Mouse (Mus musculus) C2C12 (cell line): ENCODE data around the gene Galntl6. TPM values are rescaled to one million over a fixed set of nuclear protein-coding genes. Genes with fewer than 3 reads are reported as not detected.

Experiments used
- H3K27me3 ChIP-seq: one replicate; pipeline ENCODE4 v1.6.1; 2011; ENCODE audit not compliant: control insufficient read depth, insufficient read depth, insufficient read length
- H3K36me3 ChIP-seq: one replicate; pipeline ENCODE4 v1.6.1; 2011; ENCODE audit not compliant: control insufficient read depth, insufficient read depth
- H3K4me3 ChIP-seq: one replicate; pipeline ENCODE4 v1.5.1; 2011; ENCODE audit warnings: mild to moderate bottlenecking, control low read depth; ENCODE audit not compliant: poor library complexity, insufficient read depth, severe bottlenecking
- H3K79me2 ChIP-seq: one replicate; pipeline ENCODE4 v1.6.1; 2011; ENCODE audit not compliant: control insufficient read depth, insufficient read depth
- H3K79me3 ChIP-seq: one replicate; pipeline ENCODE4 v1.6.1; 2011; ENCODE audit warnings: low read depth, control low read depth
- H3ac ChIP-seq: one replicate; pipeline ENCODE3; 2011; ENCODE audit warnings: low read depth; ENCODE audit not compliant: control insufficient read depth, insufficient read length
- CEBPB ChIP-seq: IDR thresholded peaks from one replicate; pipeline ENCODE4 v1.6.1; 2011; ENCODE audit warnings: low read depth, mild to moderate bottlenecking, control low read depth, moderate library complexity
- CTCF ChIP-seq: IDR thresholded peaks from one replicate; pipeline ENCODE4 v1.5.1; 2011; ENCODE audit not compliant: control insufficient read depth, insufficient read depth, insufficient read length
- FOSL1 ChIP-seq: IDR thresholded peaks from one replicate; pipeline ENCODE4 v1.8.0; 2011; ENCODE audit warnings: mild to moderate bottlenecking, low read length; ENCODE audit not compliant: poor library complexity, insufficient read depth, severe bottlenecking
- MAX ChIP-seq: IDR thresholded peaks from one replicate; pipeline ENCODE4 v1.6.1; 2011; ENCODE audit warnings: mild to moderate bottlenecking, control low read depth
- MYOD1 ChIP-seq: IDR thresholded peaks from one replicate; pipeline ENCODE4 v1.6.1; 2011; ENCODE audit warnings: low read depth; ENCODE audit not compliant: control insufficient read depth, insufficient read length
- MYOG ChIP-seq: IDR thresholded peaks from one replicate; pipeline ENCODE4 v1.6.1; 2011; ENCODE audit not compliant: control insufficient read depth, insufficient read length; ENCODE audit errors: extremely low read depth
- USF1 ChIP-seq: IDR thresholded peaks from one replicate; pipeline ENCODE4 v1.6.1; 2011; ENCODE audit warnings: low read depth, mild to moderate bottlenecking, control low read depth, moderate library complexity
- polyA plus RNA-seq: library from polyadenylated mRNA; unstranded; fragments of >200 nt; fragmentation: generic; extraction: Trizol; gene quantifications from one replicate; pipeline ENCODE4 v1.2.1, GENCODE M21; 2012; ENCODE audit warnings: missing spikeins

Galntl6 gene
- polyA plus RNA-seq, 1 experiment = not detected

DNA sequence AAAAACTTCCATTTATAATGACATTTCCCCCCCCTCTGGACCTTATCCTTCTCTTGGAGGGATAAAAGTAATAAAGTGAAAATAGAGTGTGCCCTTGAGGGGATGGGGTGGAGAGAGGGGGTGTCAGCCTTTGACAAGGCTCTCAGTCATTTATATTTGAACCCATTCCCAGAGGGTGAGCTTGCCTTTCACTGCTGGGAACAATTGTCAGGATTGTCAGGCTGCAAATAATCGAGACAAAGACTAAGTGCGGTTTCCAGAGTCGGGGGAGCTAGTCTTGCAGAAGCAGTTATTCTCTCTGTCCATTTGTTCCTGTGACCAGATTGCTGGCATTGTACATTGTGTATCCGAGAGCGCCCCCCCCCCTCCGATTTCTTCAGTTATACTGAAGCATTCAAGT is 988.9 kb downstream of the Galntl6 start:
- no peaks in the 10 kb centered on the region for H3K79me3 ChIP-seq
- no peak overlapping the region for H3ac ChIP-seq
- no peaks in the 10 kb centered on the region for H3K79me2 ChIP-seq
- TF ChIP-seq MYOD1 (no peak), CTCF (no peak), USF1 (no peak), CEBPB (no peak), MYOG (no peak)
- no peaks in the 10 kb centered on the region for H3K36me3 ChIP-seq
- no peaks in the 10 kb centered on the region for H3K27me3 ChIP-seq
- H3K4me3 ChIP-seq = no peak overlapping the region

- Histone ChIP-seq H3K4me3 (no peak overlapping the region), H3K79me3 (no peaks in the 10 kb centered on the region), H3K79me2 (no peaks in the 10 kb centered on the region), H3K36me3 (no peaks in the 10 kb centered on the region), H3ac (no peak overlapping the region), H3K27me3 (no peaks in the 10 kb centered on the region)
- no peak for TF ChIP-seq USF1
- TF ChIP-seq FOSL1 = no peak
- no peak for TF ChIP-seq MYOG
- no peak for TF ChIP-seq CEBPB
- TF ChIP-seq CTCF = no peak
- TF ChIP-seq MYOD1 = no peak
- TF ChIP-seq MAX = no peak
Observed at GRCm38 (mm10) chr8:57923130-57923529, 989.3 kb downstream of the Galntl6 start.

DNA sequence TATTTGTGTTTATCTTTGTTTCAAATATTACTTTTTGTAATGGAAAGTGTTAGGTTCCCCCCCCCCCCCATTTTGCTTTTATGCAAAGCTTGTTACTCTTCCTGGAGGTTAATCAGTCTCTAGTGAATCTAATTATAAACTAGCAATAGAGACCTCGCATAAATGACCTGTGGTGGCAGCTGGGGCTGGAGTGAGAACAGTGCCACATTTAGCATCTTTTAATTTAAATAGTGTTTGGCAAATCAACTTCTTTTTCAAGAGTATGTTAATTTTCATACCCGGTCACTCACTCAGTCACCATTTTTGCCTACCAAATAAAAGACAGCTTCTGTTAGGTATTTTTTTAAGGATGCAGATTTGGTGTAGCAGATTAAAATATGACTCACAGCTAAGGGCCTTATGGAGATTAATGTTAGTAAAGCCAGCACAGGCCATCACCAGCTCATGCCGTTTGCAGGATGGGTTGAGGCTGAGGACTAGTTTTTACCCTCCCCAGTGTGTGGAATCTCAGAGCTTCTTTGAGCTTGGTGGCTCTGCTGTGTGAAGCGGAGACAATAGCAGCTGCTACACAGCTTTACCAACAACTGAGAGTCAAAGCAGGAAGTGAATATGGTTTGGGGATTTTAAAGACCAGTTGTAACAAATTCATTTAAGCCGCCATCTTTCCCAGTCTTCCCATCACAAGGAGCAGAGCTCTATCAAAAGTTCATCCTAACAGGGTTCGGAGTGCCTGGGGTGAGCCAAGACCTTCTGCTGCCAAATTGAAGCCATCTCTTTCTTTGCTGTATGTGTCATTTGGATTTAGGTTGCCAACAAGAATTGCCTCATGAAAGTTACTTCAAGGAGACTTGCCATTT is 990.0 kb downstream of the Galntl6 start:
- TF ChIP-seq USF1 (no peak), FOSL1 (no peak), CTCF (no peak), MAX (no peak), MYOD1 (no peak), MYOG (no peak), CEBPB (no peak)
- Histone ChIP-seq H3K79me2 (no peaks in the 10 kb centered on the region), H3K4me3 (no peak overlapping the region), H3K79me3 (no peaks in the 10 kb centered on the region), H3ac (no peak overlapping the region), H3K36me3 (no peaks in the 10 kb centered on the region), H3K27me3 (no peaks in the 10 kb centered on the region)

- no peak overlapping the region for H3K4me3 ChIP-seq
- no peak for TF ChIP-seq CEBPB
- no peak for TF ChIP-seq FOSL1
- no peak for TF ChIP-seq MAX
- no peak overlapping the region for H3ac ChIP-seq
- no peaks in the 10 kb centered on the region for H3K79me3 ChIP-seq
- H3K36me3 ChIP-seq = no peaks in the 10 kb centered on the region
- no peaks in the 10 kb centered on the region for H3K79me2 ChIP-seq
- H3K27me3 ChIP-seq = no peaks in the 10 kb centered on the region
Observed at GRCm38 (mm10) chr8:57920326-57920903, 992.0 kb downstream of the Galntl6 start.

GRCm38 (mm10) chr8:57918720-57919640 is 993.5 kb downstream of the Galntl6 start:
- no peak overlapping the region for H3K4me3 ChIP-seq
- no peaks in the 10 kb centered on the region for H3K36me3 ChIP-seq
- H3K79me2 ChIP-seq = no peaks in the 10 kb centered on the region
- no peak overlapping the region for H3ac ChIP-seq
- H3K79me3 ChIP-seq = no peaks in the 10 kb centered on the region
- no peaks in the 10 kb centered on the region for H3K27me3 ChIP-seq
- no peak for TF ChIP-seq MAX
